Mouse (Mus musculus) stomach, embryonic 14.5 days (tissue): ENCODE measurements around the gene Zfp518a. TPM values are rescaled to one million over a fixed set of nuclear protein-coding genes. Genes with fewer than 3 reads are reported as not detected.

Source experiments
- ATAC-seq: fragments of 200-750 bp; cut with Nextera tagmentation; 2 replicates; pipeline ENCODE4 v1.8.0; 2017; ENCODE audit warnings: low read depth, moderate TSS enrichment; ENCODE audit not compliant: insufficient number of reproducible peaks, insufficient read depth, low FRiP score
- H3K27ac ChIP-seq: fragments of 300-500 bp; sonication (generic); 2 replicates; pipeline ENCODE4 v1.5.1; 2014; ENCODE audit warnings: mild to moderate bottlenecking, low read length, moderate library complexity, mixed read lengths
- H3K27me3 ChIP-seq: fragments of 300-500 bp; sonication (generic); 2 replicates; pipeline ENCODE4 v1.6.1; 2014; ENCODE audit warnings: low read length, control low read depth, mixed read lengths; ENCODE audit not compliant: control insufficient read depth, insufficient read depth
- H3K36me3 ChIP-seq: fragments of 300-500 bp; sonication (generic); 2 replicates; pipeline ENCODE4 v1.6.1; 2014; ENCODE audit warnings: mild to moderate bottlenecking, control low read depth, low read length, moderate library complexity, mixed read lengths; ENCODE audit not compliant: control insufficient read depth, insufficient read depth
- H3K4me1 ChIP-seq: fragments of 300-500 bp; sonication (generic); 2 replicates; pipeline ENCODE4 v1.6.1; 2014; ENCODE audit warnings: low read length, control low read depth, mixed read lengths; ENCODE audit not compliant: control insufficient read depth, insufficient read depth
- H3K4me2 ChIP-seq: fragments of 300-500 bp; sonication (generic); replicated peaks from 2 replicates; pipeline ENCODE4 v1.6.1; 2014; ENCODE audit warnings: low read depth, low read length, control low read depth
- H3K4me3 ChIP-seq: fragments of 300-500 bp; sonication (generic); 2 replicates; pipeline ENCODE4 v1.5.1; 2014; ENCODE audit warnings: low read depth, low read length, control low read depth
- H3K9ac ChIP-seq: fragments of 300-500 bp; sonication (generic); replicated peaks from 2 replicates; pipeline ENCODE4 v1.6.1; 2014; ENCODE audit warnings: low read depth, mild to moderate bottlenecking, control low read depth, low read length, moderate library complexity, mixed read lengths
- H3K9me3 ChIP-seq: fragments of 300-500 bp; sonication (generic); 2 replicates; pipeline ENCODE4 v1.6.1; 2016; ENCODE audit warnings: low read depth, low read length, control low read depth; ENCODE audit not compliant: control insufficient read depth
- WGBS: fragments of 180-500 bp; shearing (Covaris S2); extraction: QIAGEN DNeasy Blood & Tissue Kit; methylation state at CpG from one replicate; pipeline ENCODE4 v1.1.7; 2014; 5-methylcytosine and 5-hydroxymethylcytosine counted together
- polyA plus RNA-seq: library from polyadenylated mRNA; unstranded; fragments of >200 nt; fragmentation: Nextera tagmentation; extraction: Ambion mirVana; gene quantifications from 2 replicates; pipeline ENCODE4 v1.2.1, GENCODE M21; 2014

Gene Zfp518a
- 15.2 and 17.9 TPM in 2 replicates for polyA plus RNA-seq

DNA sequence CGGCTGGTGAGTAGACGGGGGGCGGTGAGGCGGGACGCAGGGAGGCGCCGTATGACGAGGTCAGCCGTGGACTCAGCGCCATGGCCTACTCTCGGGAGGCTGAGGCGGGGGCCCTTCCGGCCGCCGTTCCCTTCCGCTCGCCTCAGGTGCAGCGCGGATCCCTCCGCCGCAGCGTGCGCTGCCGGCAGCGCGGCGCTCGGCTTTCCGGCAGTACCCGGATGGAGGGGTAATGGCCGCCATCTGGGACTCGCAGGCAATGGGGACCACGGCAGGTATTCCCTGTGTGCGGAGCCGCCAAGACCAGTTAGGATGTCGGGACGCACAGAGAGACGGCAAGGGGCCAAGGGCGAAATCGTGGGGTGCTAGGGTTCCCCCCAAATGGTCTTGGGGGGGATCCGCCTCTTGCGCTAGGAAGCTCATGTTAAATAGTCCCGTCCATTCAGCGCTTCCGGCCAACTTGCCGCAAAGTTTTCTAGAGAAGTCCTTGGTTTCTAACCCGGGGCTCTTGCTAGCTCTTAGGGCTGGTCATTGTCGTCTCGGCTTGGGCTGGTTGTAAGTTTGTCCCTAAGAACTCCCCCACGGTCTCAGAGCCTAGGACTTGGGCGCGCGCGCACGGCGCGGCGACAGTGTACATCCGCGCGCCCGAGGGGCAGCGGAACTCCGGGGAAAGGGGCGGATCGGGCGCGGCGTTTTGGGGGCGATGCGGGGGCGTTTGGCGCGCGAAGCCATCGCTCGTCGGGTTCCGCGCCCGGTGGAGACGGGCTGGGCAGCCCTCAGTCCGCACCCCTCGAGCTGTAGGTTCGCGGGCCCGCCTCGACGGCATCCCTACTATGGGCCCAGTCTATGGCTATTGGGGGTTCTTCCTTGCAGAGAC lies at the start of gene Zfp518a:
TSS of gene Zfp518a (plus strand) at position 187 of the 874 bp plus-strand sequence.
- peaks cover 3% of the 10 kb centered on the region; the same call in 1 of the 2 replicates for H3K36me3 ChIP-seq
- H3K9me3 ChIP-seq, result peaks cover 5% of the 10 kb centered on the region; the same call in 1 of the 2 replicates
- no peaks in the 10 kb centered on the region for H3K4me1 ChIP-seq
- H3K27me3 ChIP-seq, result 0 out of 2 replicates have a peak, but pooled peaks cover 3% of the 10 kb centered on the region
- peak within 1 kb of the TSS; percentile 96 for H3K27ac ChIP-seq
- peak within 1 kb of the TSS; percentile 63 for H3K4me2 ChIP-seq
- peak within 1 kb of the TSS; percentile 81 for H3K4me3 ChIP-seq
- WGBS, result under 1% methylated on average over 87 of the region's 89 CpGs
- H3K9ac ChIP-seq, result peak within 1 kb of the TSS; percentile 62
- peak; percentile 89 for ATAC-seq

DNA sequence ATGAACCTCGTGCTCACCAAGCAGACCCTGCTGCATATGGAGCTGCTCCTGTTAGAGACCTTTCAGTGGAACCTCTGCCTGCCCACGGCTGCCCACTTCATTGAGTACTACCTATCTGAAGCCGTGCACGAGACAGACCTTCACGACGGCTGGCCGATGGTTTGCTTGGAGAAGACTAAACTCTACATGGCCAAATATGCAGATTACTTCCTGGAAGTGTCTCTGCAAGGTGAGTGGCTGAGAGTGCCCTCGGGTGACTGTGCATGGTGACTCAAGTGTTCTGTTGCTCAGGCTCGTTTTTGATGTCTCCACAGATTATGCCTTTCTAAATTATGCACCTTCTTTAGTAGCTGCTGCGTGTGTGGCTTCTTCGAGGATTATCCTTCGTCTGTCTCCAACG lies 49.8 kb upstream of the Zfp518a start:
- H3K36me3 ChIP-seq, result peaks cover 60% of the 10 kb centered on the region

DNA sequence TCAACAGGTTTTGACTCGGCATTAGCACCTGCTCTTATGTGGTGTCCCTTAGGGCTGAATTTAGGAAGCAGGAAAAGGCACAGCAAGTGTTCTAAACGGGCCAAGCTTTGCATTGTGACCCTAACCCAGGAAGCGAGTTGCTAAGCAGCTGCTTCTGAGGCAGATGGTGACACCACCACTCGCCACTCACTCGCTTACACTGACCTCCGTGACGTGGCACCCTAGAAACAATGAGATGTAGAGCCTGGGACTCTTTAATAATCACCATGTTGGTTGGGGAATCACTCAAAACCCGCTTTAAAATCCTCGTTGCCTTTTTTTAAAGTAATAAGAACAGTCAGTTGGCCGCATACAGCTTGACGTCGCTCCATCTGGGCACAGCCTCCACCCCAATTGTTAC lies 45.1 kb upstream of the Zfp518a start:
- H3K4me1 ChIP-seq, result no peaks in the 10 kb centered on the region
- peaks cover 39% of the 10 kb centered on the region for H3K36me3 ChIP-seq
- H3K9me3 ChIP-seq, result no peaks in the 10 kb centered on the region
- ATAC-seq, result no peak
- H3K4me3 ChIP-seq, result no peak overlapping the region
- no peaks in the 10 kb centered on the region for H3K27me3 ChIP-seq
- WGBS, result 87% methylated on average over 12 of the region's 12 CpGs
- no peak overlapping the region for H3K4me2 ChIP-seq
- no peak overlapping the region for H3K27ac ChIP-seq
- no peak overlapping the region for H3K9ac ChIP-seq

More for the DNA sequence above, 49.8 kb upstream of the Zfp518a start:
- H3K27me3 ChIP-seq, result no peaks in the 10 kb centered on the region
- no peaks in the 10 kb centered on the region for H3K4me1 ChIP-seq
- ATAC-seq, result no peak
- H3K4me3 ChIP-seq, result no peak overlapping the region
- H3K9ac ChIP-seq, result no peak overlapping the region
- no peaks in the 10 kb centered on the region for H3K9me3 ChIP-seq
- H3K27ac ChIP-seq, result no peak overlapping the region
- 86% methylated on average over 13 of the region's 13 CpGs for WGBS
- no peak overlapping the region for H3K4me2 ChIP-seq

DNA sequence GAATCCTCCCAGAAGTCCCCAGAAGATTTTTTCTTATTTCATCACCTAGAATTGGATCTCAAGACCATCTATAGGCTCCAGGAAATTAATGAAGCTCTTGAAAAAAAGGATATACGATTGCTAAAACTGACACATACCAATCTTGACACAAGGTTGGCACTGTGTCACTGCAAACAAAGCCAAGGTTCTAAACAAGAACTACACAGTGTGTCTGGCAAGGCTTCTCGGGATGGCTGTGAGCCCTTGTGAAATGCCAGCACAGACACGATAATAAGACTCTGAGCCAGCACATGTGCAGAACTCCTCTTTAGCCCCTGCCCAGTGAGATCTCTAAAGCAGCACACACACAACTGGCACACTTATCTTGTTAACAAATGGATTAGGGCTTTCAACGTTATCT lies 35.0 kb upstream of the Zfp518a start:
- H3K9ac ChIP-seq, result no peak overlapping the region
- no peak for ATAC-seq
- H3K27ac ChIP-seq, result no peak overlapping the region
- WGBS, result 52% methylated on average over 4 of the region's 4 CpGs
- no peaks in the 10 kb centered on the region for H3K4me1 ChIP-seq
- no peak overlapping the region for H3K4me3 ChIP-seq
- H3K27me3 ChIP-seq, result no peaks in the 10 kb centered on the region
- no peaks in the 10 kb centered on the region for H3K36me3 ChIP-seq
- no peaks in the 10 kb centered on the region for H3K9me3 ChIP-seq
- H3K4me2 ChIP-seq, result no peak overlapping the region

DNA sequence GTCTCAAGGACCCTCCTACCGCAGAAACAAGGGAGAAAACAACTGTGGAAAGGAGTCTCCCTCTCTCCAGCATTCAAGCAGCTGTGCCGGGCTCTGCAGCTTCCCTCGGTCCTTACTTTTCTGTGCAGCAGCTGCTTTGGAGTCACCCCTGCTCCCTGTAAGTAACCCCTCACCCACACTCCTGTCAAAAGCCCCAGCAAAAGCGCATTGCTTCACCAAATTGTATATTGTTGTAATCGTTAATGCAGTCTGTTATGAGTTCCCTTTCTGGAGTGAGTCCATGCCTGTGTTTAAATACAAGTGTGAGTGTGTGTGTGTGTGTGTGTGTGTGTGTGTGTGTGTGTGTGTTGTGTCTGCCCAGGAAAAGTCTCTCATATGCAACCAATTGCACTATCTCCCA lies 26.2 kb upstream of the Zfp518a start:
- no peak overlapping the region for H3K9ac ChIP-seq
- 16% methylated on average over 5 of the region's 5 CpGs for WGBS

DNA sequence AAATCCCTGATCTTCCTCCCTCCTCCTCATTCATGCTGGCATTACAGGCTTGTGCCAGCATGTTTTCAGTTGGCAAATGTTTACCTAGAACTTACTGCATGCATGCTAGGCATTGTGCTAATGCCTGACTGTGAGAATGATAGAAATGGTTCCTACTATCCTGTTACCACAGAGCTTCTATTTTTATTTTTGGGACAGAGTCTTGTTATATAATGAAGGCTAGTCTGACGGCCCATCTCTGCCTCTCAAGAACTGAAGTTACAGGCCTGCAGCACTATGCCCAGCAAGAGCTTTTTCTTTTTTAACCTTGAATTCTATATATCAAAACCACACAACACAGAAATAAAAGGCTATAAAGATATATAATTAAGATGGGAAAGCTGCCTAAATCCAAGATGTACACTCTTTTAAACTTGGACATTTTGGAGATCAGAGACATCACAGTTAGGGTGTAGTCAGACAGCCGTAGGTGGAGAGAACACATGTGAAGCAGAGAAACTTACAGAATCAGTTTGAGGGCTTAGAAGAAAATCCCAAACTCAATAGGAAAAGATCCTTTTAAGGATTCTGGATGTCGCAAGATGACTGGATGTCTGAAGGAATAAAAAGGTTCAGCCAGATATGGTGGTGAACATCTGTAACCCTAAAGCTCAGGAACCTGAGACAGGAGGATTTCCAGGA lies 24.9 kb upstream of the Zfp518a start:
- H3K4me2 ChIP-seq, result no peak overlapping the region
- H3K27ac ChIP-seq, result no peak overlapping the region
- H3K4me1 ChIP-seq, result no peaks in the 10 kb centered on the region
- H3K36me3 ChIP-seq, result no peaks in the 10 kb centered on the region
- no peak overlapping the region for H3K9ac ChIP-seq
- no peaks in the 10 kb centered on the region for H3K9me3 ChIP-seq
- 82% methylated on average over 3 of the region's 3 CpGs for WGBS
- no peak overlapping the region for H3K4me3 ChIP-seq
- no peaks in the 10 kb centered on the region for H3K27me3 ChIP-seq
- no peak for ATAC-seq

More for the DNA sequence above, 26.2 kb upstream of the Zfp518a start:
- Histone ChIP-seq H3K36me3 (no peaks in the 10 kb centered on the region), H3K9me3 (no peaks in the 10 kb centered on the region), H3K4me3 (no peak overlapping the region), H3K27me3 (no peaks in the 10 kb centered on the region), H3K27ac (no peak overlapping the region), H3K4me1 (no peaks in the 10 kb centered on the region), H3K4me2 (no peak overlapping the region)
- ATAC-seq, result no peak

DNA sequence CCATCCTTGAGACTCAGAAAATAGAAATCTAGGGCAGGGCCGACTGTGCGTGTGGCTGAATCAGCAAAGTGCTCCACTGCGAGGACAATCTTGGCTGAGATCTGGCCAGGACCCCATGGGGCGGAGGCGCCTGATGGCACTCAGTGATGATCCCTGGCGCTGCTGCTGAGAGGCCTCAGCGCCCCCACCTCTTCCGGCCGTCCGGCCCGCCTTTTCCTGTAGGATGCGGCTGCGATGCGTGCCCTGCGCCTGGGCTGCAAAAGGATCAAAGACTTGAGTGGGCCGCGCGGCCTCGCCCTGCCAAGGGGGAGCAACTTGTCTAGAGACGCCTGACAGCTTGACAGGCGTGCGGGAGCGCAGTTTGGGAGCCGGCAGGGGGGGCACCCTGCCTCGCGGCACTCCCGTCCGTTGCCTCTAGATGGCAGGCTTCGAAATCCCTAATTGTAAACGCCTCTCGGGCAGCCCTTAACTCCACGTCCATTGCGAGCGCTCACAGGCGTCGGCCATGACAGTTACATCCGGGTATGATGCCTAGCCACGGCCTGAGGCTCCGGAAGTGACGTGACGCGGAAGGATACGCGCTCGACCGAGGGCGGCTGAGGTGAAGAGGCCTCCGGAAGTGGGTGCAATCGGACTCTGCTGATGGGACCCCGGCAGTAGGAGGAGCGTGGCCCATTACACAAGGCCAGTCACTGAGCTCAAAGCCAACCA lies 21.4 kb upstream of the Zfp518a start:
- 2% methylated on average over 51 of the region's 51 CpGs for WGBS
- no peaks in the 10 kb centered on the region for H3K9me3 ChIP-seq
- H3K9ac ChIP-seq, result no peak overlapping the region
- peak; percentile 92 for ATAC-seq
- peaks cover 4% of the 10 kb centered on the region; the same call in 1 of the 2 replicates for H3K27me3 ChIP-seq
- H3K27ac ChIP-seq, result peak overlapping the region; percentile 35; the same call in 1 of the 2 replicates
- no peaks in the 10 kb centered on the region for H3K36me3 ChIP-seq
- peak overlapping the region; percentile 58 for H3K4me2 ChIP-seq
- peak overlapping the region; percentile 44 for H3K4me3 ChIP-seq
- no peaks in the 10 kb centered on the region for H3K4me1 ChIP-seq

DNA sequence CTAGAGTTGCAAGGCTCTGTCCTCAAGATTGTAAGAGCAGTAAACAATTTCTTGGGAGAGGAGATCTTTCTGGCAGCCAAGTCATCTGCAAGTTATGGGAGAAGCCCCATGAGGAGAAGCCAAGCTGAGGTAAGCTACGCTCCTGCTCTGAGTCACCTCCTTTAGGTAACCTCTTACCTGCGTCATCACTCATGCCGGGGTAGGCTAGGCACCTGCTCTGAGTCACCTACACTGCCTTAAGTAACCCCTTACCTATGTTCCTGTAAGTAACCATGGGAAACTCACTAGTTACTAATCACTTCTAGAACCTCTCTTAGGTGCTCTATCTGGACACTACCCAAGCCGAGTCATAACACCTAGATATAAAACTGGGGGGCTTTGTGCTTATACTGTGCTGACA lies 12.8 kb upstream of the Zfp518a start:
- Histone ChIP-seq H3K36me3 (no peaks in the 10 kb centered on the region), H3K4me1 (no peaks in the 10 kb centered on the region), H3K4me2 (no peak overlapping the region), H3K9me3 (no peaks in the 10 kb centered on the region), H3K4me3 (no peak overlapping the region), H3K9ac (no peak overlapping the region), H3K27me3 (peaks cover 9% of the 10 kb centered on the region; the same call in 1 of the 2 replicates), H3K27ac (no peak overlapping the region)
- ATAC-seq, result no peak
- WGBS, result 87% methylated on average over 4 of the region's 4 CpGs
